Mouse (Mus musculus) bone marrow macrophage, adult 2 months (primary cell): ENCODE data around the gene AA467197. TPM values are rescaled to one million over a fixed set of nuclear protein-coding genes. Genes with fewer than 3 reads are reported as not detected.
A peak's percentile ranks its signal among the peaks of the same experiment; 100 is the strongest.

Experiments used
- H3K27ac ChIP-seq: 2 replicates; pipeline ENCODE4 v1.5.1; 2012; ENCODE audit warnings: low read depth, low read length; ENCODE audit not compliant: insufficient read depth
- H3K4me1 ChIP-seq: 2 replicates; pipeline ENCODE4 v1.6.1; 2012; ENCODE audit warnings: low read length; ENCODE audit not compliant: control insufficient read depth, insufficient read depth
- H3K4me3 ChIP-seq: 2 replicates; pipeline ENCODE4 v1.5.1; 2012; ENCODE audit warnings: mild to moderate bottlenecking, low read length, moderate library complexity; ENCODE audit not compliant: insufficient read depth
- CTCF ChIP-seq: IDR thresholded peaks from 2 replicates; pipeline ENCODE4 v1.5.1; 2012; ENCODE audit warnings: low read depth, mild to moderate bottlenecking, low read length, moderate library complexity
- POLR2A ChIP-seq: IDR thresholded peaks from 2 replicates; pipeline ENCODE4 v1.6.1; 2012; ENCODE audit warnings: mild to moderate bottlenecking, low read depth, low read length, borderline replicate concordance
- polyA plus RNA-seq: library from polyadenylated mRNA; stranded (reverse); fragments of >200 nt; gene quantifications from 2 replicates; pipeline ENCODE4 v1.2.4, GENCODE M21; 2012; ENCODE audit not compliant: missing spikeins, insufficient read depth, insufficient read length

AA467197 gene
- not detected in 2 replicates for polyA plus RNA-seq

DNA sequence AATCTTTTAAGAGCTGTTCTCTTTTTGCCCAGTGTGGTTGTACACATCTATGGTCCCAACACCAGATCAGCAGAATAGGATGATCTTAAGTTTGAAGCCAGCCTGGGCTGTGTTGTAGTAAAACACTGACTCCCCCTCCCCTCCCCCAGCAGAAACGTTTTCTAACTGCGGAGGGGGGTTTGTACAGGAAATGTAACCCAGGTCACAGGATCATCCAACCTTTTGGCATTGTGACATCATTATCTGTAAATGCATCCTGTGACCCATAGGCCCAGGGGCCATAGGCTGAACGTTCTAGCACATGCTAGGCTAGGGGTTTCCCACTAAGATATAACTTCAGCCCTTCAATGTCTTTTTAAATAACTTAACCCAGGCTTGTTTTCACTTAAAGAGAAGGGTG is at the start of gene AA467197:
Gene AA467197 (plus strand): TSS at position 301 of the 400 bp plus-strand sequence.
- Histone ChIP-seq H3K4me3 (peak within 1 kb of the TSS; percentile 50), H3K4me1 (no peaks in the 10 kb centered on the region; the same call in 1 of the 2 replicates), H3K27ac (no peak within 1 kb of the TSS)
- TF ChIP-seq POLR2A (no peak), CTCF (no peak)

DNA sequence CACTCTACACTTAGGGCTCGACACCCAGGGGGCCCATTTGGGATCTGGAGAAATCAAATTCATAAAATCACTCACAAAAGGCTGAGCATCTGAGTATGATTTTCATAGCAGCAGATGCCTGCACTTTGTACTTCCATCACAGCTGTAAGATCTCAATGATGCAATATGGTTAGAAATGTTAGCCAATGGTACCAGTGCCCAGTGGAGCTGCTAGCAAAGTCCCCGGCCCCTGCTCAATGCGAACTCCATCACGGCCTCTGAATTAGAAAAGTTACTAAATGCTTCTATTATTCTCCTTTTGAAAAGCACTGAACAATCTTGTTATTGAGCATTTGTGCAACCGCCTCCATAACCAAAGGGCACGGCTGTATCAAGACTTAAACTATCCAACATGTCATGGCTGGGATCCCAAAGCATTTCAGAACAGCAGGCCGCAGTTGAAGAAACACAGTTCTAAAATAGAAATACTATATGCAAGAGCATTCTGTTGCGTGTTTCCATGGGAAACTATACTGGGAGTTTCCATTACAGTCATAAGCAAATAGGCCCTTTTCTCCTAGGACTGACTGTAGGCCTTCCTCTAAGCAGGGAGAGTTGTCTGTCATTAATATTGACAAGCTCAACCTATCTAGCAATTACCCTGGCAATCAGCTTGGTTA is 48.8 kb upstream of the AA467197 start:
- TF ChIP-seq POLR2A: no peak
- TF ChIP-seq CTCF: no peak
- Histone ChIP-seq H3K4me3 (no peak overlapping the region), H3K27ac (no peak overlapping the region), H3K4me1 (no peaks in the 10 kb centered on the region)

DNA sequence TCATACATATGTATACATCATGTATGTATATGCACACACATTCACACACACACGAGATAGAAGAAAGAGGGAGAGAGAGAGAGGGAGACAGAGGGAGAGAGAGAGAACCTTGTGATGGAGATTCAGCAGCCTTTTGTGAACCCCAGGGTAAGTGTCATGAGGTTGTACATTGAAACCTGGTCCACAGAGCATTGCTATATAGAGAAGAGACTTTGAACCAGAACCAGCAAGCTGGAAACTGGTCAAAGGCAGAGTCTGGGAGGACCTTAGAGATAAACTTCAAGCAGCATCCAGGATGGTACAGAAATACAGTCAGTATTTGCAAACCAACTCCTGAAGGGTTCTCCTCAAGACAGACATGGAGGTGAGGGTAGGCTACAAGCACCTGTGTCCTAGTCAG is 46.4 kb upstream of the AA467197 start:
- Histone ChIP-seq H3K4me1 (no peaks in the 10 kb centered on the region), H3K27ac (no peak overlapping the region), H3K4me3 (no peak overlapping the region)
- TF ChIP-seq CTCF (no peak), POLR2A (no peak)

DNA sequence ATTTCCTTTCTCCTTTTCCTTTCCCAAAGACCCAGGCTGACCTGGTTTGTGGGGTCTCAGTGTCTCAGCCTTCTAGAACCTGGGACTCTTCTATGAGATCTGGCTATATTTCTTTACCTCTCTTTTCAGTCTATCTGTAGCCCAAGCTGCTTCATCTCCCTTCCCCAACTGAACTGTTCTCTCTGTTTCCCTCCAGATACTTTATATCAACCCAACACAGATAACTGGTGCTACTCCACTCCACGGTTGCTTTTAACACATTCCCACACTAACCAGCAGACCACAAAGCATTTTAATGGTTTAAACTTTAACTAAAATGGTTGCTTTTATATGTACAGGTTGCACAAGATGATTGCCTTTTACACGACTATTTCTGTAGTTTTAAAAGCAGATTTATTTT is 45.6 kb upstream of the AA467197 start:
- no peak for TF ChIP-seq CTCF
- TF ChIP-seq POLR2A: no peak
- no peaks in the 10 kb centered on the region for H3K4me1 ChIP-seq
- H3K4me3 ChIP-seq: no peak overlapping the region
- no peak overlapping the region for H3K27ac ChIP-seq

DNA sequence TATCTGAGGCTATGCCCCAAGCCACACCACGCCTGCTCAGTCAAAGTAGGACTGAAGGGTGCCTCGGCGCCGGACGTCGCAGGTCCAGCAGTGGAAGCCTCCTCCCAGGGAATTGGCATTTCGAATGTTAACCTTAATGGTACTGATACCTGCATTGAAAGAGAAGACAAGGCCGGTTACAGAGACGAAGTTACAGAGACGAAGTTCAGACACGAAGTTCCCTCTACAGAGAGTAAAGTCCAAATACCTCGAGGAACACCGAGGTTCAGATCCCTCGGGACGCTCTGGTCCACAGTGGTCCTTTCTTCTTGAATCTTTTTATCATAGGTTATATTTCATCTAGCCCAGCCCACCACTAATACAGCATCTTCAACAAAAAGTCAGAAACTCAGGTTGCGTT is 41.3 kb upstream of the AA467197 start:
- H3K4me3 ChIP-seq: no peak overlapping the region
- H3K4me1 ChIP-seq: no peaks in the 10 kb centered on the region
- TF ChIP-seq POLR2A: no peak
- H3K27ac ChIP-seq: no peak overlapping the region

DNA sequence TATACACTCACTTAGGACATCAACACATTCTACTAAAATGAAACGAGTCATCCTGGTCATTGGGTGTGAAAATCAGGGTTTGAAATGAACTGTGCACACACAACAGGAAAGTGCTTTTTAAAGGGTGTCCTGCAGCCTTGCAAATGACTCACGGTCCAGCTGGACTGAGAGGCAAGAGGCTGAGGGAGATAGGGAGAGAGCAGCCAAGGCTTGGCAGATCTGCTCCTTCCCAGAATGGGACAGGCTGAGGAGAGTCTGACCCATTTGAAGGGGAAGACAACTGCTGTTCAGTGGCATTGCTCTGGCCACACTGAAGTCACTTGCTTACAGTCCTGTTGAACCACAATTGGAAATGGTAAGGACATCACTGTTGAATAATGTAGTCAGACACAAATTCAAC is 37.0 kb upstream of the AA467197 start:
- Histone ChIP-seq H3K4me3 (no peak overlapping the region), H3K27ac (no peak overlapping the region), H3K4me1 (no peaks in the 10 kb centered on the region)
- TF ChIP-seq POLR2A (no peak), CTCF (no peak)

DNA sequence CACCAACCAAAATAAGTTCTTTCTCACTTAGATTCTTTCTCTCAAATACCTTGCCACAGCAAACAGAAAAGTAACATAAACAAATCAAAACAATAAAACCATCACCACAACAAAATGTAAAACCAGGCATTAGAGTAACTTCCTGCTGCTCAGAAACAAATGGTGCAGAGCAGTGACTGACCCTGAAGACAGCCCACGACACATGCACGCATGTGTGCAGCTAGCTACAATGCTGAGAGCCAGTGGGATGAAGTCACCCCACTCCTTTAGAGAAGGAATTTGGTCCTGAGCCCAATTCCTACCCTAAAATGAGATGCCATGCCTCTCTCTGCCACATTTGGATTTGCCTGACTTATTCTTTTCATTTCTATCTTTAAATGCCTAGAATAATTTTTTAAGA is 35.4 kb upstream of the AA467197 start:
- Histone ChIP-seq H3K4me1 (no peaks in the 10 kb centered on the region), H3K27ac (no peak overlapping the region), H3K4me3 (no peak overlapping the region)
- TF ChIP-seq POLR2A (no peak), CTCF (no peak)

DNA sequence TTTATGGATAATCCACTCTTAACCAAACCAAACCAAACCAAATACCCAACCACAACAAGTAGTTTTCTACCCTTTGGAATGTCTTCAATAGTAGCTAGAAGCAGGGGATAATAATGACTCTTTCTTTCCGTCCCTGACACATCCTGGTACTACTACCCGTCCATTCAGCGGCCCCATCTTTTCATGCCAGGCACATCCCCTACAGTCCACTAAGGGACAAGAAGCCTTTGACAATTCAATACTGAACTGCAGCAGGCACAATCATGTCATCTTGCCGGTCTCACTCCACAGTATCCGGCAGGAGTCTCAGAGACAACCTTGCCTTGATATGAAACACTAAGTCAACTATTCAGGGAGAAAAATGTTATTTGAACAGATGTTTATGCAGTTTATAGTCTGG is 31.0 kb upstream of the AA467197 start:
- Histone ChIP-seq H3K4me3 (no peak overlapping the region), H3K4me1 (peaks cover 3% of the 10 kb centered on the region; the same call in 1 of the 2 replicates), H3K27ac (no peak overlapping the region)
- TF ChIP-seq POLR2A (no peak), CTCF (no peak)

DNA sequence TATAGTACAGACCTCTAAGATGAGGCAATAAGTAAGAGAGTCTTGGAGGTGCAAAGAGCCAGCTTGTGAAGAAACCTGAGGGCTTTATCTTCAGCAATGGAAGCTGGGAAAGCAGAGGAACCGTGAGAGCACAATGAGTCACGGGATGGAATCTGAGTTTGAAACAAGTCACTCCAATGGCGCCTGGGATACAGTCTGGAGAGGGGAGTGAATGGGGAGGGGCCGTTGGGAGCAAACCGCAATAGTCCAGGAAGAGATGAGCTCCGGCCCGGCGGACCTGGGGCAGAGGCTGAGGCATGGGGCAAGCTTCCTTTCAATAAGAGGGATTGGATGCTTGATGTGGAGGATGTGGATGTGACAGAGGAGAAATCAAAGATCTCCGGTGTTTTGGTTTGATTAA is 28.0 kb upstream of the AA467197 start:
- peaks cover 8% of the 10 kb centered on the region; the same call in 1 of the 2 replicates for H3K4me1 ChIP-seq
- TF ChIP-seq POLR2A (no peak), CTCF (no peak)
- no peak overlapping the region for H3K27ac ChIP-seq
- no peak overlapping the region for H3K4me3 ChIP-seq

DNA sequence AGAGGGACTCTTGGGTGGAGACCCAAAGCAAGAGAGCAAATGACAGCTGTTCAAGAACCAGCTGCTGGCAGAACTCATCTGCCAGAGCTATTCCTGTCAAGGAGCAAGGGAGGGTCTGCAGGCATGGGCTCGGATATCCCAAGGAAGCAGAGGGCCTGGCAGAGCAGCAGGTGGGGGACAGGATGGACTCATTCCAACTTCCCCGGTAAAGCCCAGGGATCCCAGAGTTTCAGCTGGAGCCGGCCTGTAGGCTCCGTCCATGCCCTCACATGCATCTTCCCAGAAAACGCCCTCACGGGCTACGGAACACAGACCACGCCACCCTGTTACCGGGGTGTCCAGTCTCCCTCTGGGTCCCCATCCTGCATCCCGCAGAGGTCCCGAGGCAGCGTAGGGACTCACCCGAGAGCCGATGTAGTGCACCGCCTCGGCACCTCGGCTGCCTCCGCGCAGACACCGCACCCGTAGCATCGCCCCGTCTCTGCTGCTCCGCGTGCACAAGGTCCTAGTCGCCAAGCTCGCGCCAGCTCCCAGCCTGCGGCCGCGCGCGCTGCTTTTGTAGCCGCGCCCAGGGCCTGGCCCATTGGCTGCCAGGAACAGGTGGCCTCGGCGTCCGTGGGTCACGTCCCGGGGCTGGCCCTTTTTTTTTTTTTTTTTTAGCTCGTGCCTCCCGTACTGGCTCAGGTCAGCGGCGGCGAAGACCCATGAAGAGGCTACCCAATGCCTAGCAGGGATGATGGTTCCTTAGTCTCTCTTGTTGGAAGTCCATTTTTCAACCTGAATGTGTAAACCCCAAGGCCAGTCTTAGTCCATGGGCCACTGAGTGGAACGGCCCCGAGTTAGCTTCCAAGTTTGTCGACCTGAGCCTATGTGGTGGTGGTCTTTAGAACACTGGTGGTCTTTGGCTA is 25.8 kb upstream of the AA467197 start, which contains the start of gene Gatm:
Gene Gatm (minus strand): TSS at position 558 of the 908 bp plus-strand sequence.
- Histone ChIP-seq H3K4me1 (peaks cover 8% of the 10 kb centered on the region; the same call in 1 of the 2 replicates), H3K27ac (no peak within 1 kb of the TSS), H3K4me3 (peak within 1 kb of the TSS; percentile 86)
- TF ChIP-seq CTCF (no peak), POLR2A (no peak)
